Mouse (Mus musculus) 3134 (cell line): Measurements from ENCODE around the gene Tfap4.

Experiments used
- DNase-seq: peaks from one replicate; pipeline ENCODE4 v3.0.0-alpha.2; 2011; ENCODE audit warnings: low spot score; ENCODE audit not compliant: insufficient read length; ENCODE audit errors: extremely low read depth

The Tfap4 gene

DNA sequence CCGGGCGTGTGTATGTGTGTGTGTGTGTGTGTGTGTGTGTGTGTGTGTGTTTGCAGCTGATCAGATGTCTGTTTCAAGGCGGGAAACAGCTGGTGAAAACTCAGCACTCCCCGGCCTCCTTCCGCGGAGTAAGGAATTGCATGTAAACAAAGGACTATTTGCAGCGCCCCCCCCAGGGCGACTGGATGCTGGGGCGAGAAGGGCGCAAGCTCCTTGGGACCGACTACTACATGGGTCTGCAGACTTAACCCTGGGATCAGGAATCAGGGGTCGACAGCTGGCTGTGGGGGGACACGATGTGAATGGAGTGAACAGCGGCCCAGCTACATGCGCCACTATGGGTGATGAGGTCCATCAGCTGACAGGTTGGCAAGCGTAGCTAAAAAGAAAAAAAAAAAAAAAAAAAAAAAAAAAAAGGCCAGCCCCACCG, at the start of gene Tfap4:
Gene Tfap4, minus strand, starts transcription at position 140 of the 430 bp plus-strand sequence.
- DNase-seq, result peak; percentile 94

DNA sequence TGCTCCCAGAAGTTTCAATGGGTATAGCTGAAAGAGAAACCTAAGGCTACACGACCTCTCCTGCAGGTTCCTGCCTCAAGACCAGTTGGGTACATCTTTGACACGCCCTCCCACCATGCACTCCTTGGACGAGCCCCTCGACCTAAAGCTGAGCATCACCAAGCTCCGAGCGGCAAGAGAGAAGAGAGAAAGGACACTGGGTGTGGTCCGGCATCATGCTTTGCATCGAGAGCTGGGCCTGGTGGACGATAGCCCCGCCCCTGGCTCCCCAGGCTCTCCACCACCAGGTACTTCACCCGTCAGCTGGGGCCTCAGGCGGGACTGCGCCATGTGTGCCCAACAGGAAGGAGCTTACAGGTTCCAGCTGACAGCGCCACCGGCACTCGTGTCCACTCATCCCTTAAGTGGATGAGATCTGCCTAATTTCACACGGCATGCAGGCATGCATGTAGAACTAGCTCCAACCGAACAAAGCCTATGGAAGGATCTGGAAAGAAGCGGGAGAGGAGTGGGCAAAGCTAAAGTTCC, 48.9 kb upstream of the Tfap4 start:
- DNase-seq, result no peak

DNA sequence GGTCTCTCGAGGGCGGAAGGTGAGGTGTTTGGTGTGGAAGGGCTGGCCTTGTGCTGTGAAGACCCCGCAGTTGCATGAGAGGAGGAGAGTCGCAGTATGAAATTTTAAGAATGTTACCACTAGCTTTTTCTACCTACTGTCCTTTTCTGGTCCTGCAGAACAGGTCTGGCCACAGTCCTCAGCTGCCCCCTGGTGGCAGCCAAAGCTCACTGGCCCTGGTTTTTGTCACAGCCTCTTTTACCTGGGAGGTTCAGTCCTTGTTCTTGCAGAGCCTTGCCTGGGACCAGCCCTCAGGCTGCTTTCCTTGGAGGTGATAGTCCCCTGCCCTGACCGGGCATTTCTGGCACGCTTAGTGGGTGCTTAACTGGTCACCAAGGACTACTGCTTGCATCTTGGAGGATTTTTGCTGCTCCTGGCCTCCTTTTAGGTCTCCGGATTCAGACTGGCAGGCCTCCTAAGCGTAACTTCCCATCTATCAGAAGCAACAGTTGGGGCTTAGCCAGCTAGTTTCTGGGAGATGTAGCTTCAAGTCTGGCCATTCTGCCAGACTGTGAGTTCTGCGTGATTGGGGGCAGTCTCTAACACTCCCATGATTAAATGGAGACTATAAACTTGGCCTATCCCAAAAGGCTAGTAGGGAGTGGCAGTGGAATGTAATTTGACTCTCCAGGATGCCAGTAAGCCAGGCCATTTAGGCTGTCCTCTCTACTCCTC, 48.3 kb upstream of the Tfap4 start:
- peak; percentile 58 for DNase-seq

DNA sequence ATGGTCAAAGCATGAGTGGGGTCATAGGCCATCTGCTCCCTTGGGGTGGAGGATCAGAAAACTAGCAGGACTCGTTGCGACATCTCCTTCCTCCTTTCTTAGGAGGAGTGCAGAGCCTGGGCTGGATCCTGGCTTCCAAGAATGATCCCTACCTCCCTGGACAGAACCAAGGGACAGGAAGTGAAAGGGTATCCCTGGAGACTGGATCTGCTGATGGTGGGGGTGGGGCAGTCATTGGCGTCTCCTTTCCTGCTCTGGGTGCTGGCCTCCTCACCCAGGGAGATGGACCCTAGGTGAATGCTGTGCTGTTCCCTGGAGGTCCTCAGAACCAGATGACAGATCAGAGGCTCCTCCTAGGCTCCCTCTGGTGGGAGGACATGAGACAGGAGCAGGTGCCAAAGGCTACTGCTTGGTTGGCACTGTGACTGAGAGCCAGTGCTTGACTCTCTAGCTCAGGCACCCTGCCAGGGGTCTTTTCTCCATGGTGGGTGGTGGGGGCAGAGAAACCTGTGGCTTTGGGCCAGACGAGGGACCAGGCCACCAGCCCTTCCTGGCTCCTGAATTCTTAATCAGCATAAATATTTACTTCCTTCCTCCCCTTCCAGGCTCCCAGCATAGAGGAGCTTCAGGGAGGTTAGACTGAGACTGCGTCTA, 46.9 kb upstream of the Tfap4 start:
- no peak for DNase-seq

DNA sequence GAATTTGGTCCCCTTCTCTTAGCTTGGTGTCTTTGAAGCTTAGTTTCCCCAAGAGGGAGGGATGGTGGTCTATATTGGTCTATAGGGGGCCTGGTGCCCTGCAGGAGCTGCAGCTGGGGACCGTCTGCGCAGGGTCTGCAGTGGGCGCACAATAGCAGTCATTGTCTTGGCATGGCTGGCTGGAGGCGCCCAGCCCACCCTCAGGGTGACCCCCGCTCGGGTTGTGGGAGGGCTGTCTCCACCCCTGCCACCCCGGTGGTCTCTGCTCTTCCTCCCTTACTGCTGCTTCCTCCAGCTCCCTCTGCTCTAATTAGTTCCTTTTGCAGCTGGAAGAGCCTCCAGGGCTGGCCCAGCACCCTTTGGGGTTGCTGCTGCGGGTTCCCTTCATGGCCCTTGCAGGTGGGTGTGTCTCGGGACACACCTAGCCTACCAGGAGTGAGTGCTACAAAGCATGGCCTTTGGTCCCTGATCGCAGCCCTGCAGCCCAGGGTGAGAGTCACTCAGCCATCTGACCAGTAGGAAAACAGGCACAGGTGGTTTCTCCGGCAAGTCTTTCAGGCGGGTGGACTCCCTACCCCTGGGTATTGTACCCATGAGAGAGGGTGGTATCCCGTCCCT, 46.0 kb upstream of the Tfap4 start:
- DNase-seq, result no peak

DNA sequence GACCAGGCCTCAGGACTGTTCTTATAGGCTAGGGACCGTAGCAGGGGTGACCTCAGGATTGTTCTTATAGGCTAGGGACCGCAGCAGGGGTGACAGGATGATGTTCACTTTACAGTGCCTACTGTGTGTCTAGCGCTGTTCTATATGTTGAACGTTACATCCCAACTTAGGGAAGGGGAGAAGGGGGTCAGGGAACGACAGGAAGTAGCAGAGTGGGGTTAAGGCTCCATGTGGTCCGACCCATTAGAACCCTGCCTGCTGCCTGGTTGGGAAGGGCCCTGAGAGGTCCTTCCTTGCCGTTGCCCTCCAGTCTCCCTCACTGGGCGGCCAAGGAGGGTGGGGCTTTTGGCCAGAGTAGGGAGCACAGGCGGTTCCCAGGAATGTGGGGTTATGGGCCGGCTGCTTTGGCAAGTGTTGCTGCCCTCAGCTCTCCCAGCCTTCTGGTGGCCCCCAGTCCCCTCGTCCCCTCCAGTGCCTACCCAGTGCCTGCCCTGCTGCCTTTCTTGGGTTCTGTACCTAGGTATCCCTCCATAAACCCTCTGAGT, 44.7 kb upstream of the Tfap4 start:
- DNase-seq, result no peak

DNA sequence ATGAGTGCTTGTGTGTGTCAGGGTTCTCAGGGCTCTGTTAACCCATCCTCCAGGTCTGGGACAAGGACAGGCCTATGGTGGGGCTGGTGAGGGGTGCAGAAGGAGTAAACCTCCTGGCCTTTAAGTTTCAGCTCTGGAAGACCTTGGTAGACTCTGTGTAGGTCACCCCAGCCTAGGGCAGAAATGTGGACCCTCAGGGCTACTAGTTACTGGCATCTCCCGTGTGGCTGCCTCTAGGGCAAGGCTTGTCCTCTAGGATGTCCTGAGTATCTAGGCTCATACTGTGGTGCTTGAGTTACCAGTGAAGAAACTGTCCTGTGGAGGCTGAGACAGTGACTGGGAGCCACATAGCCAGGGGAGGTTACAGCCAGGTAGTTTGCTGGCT, 43.8 kb upstream of the Tfap4 start:
- no peak for DNase-seq

DNA sequence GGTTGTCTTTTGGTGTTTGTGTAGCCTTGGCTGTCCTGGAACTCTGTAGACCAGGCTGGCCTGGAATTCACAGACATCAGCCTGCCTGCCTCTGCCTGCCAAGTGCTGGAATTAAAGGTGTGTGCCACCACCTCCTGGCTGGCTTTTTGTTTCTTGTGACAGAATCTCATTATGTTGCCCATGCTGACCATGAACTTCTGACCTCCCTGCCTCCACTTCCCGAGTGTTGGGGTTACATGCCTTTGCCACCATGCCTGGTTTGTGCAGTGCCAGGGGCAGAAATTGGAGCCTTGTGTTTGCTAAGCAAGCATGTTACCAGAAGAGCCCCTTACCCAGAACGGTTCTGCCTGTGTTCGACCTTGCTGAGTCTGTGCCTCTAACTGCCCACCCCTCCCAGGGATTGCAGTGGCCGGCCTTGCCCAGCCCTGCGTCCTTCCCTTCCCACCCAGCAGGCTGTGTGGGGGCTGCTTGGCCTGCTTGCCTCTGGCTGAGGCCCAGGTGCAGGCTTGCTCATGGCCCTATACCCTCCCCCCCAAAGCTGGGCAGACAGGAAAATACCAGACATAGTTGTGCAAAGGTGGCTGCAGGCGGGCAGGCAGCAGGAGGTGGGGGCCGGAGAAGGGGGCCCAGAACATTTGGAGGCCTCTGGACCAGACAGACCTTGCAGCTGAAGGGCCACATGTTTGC, 43.3 kb upstream of the Tfap4 start:
- no peak for DNase-seq

DNA sequence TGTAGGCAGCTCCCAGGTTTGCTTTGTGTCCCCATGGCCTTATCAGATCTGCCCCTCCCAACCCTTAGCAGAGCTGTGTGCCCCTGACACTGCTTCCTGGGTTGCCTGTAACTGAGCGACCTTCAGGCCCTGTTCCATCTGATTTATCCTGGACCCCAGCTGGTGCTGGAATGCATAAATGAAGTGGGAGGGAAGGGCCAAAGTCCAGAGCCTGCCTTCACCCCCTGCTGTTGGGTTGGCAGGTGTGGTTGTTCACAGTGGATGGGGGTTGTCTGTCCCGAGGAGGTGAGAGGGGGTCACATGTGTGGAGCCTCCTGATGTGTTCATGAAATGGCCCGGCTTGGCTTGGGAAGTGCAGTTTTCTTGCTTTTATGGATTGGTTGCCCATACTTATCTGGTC, 42.5 kb upstream of the Tfap4 start:
- no peak for DNase-seq

DNA sequence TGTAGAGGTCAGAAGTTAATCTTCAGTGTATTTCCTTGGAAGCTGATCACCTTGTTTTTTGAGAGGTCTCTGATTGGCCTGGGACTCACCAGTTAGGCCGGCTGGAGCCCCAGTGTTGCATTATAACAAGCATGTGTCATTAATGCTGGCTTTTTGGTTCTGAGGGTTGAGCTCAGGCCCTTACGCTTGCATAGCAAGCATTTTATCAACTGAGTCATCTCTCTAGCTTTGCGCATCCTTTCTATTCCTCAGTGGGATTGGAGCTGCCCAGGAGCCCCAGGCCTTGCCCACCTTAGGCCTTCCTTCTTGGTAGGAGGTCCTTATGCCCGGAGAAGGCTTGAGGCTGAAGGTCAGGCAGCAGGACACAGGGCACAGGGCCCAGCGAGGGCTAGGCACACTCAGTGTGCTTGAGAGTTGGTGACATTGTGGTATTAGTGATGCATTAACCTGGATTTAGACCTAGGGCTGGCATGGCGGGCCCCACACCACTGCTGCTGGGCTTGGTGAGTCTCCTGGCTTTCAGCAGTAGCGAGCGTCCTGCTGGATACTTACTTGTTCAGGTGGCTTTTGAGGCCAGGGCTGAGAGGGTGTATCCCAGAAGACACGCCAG, 41.2 kb upstream of the Tfap4 start:
- no peak for DNase-seq

DNA sequence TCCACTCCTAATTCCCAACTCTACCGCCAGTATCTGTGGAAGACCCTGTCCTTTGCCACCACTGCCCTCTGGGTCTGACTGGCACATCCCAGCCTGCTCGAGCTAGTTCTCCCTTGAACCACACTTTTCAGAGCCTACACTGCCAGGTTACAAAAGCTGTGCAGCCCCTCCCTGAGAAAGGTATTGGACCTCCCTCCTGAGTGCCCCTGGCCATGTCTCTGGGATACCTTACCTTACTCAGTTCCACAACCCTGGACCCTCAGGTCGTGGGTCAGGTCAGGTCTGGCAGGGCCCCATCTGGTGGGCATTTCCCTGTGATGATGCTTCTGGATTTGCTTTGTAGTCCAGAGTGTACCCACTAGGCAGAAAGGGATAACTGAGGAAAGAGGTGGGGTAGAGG, 40.0 kb upstream of the Tfap4 start:
- DNase-seq, result no peak

DNA sequence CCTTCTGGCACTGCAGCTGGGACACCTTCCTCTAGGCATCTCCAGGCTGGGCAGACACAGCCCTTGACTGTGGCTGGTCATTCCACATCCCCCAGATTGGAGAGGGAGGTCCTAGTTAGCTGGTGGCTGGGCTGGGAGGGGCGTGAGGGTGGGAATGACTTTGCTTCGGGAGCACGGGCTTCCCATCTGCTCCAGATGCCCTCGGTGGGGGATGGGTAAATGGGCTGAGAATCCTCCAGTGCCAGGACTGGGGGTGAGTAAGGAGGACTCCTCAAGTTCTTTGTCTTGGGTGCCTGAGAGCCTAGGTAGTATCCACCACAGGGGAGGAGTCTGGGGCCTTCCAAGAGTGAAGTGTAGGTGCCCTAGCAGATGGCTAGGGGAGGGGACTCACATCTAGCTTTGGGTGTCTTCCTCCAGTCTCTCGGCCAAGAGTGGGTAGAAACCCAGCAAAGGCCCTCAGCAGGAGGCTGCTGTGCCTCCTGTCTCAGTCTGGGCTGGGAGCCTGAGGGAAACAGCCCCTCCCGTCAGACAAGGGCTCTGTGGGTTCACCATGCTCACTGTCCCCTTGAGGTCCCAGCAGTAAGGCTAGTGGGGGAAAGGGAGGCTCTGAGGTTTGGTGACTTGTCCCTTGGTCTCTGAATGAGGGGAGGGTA, 39.4 kb upstream of the Tfap4 start:
- DNase-seq, result no peak

DNA sequence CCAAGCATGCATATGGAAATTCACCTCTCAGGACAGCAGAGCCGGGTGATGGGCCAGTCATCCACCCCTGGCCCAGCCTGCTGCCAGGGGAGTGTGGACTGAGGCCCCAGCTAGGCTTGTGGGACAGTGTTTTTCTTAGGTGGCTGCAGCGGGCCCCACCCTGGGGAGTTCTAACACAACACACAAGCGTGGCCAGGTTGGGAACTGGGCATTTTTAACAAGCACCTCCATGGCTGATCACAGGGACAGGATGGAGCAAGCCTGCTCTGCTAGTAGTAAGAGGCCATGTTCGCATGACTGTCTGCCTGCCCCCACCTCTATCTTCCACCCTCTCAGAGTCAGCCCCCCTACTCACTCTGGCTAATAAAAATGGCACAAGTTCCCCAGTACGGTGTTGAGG, 38.4 kb upstream of the Tfap4 start:
- no peak for DNase-seq

DNA sequence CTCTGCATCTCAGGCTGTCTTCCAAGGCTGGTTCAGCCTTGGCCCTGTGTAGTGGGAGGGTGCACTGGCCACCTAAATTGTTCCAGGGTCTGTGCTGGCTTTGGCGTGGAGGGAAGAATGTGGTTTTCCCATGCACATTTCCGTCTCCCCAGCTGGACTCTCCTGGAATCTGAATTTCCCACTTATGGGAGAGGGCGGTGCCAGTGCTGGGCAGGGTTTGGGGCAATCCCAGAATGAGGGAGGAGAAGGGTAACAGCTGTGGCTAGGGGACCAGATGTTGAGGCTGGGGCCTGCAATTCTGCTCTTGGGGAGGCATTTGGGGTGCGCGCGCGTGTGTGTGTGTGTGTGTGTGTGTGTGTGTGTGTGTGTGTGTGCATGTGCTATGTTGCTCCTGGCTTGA, 37.6 kb upstream of the Tfap4 start:
- DNase-seq, result peak; percentile 61

DNA sequence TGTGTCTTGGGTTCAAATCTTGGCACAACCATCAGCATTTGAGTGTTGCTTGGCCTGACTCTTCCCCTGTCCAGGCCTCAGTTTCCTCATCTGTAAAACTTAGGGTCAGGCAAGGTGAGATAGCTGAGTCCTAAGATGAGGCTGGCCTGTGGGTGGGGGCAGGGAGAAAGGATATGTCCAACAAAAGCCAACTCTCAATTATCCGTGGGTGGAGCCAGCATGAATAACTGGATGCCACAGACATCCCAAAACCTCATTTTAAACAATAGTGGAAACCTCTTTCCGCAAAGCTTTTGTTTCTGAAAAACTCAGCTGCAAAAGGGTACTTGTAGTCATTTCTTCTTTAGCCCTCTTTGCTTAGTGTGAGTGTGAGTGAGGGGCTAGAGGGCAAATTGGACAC, 37.2 kb upstream of the Tfap4 start:
- no peak for DNase-seq

DNA sequence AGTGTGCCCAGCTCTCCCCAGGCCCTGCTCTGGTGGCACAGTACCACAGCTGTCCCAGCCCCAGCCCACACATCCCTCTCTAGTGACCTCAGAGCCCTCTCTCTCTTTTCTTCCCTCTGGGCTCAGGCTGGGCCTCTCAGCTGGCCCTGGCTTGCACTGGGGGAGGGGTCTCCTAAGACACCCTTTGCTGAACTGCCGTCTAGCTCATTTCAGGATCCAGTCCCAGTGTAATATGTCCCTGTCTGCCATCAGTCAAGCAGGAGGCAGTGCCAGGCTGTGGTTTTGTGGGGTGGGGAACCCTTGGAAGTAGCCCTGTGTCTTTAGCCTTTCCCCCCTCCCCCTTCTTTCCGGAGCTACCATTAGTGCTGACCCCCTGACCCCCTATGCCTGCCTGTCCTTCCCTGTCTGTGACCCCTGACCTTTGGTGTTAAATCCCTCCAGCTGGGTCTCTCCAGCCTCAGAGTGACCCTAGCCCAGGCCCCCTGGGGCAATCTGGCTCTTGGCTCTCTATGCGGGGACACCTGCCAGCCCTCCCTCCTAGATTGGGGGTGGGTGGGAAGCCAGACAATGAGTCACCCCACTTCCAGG, 36.6 kb upstream of the Tfap4 start:
- peak; percentile 61 for DNase-seq

DNA sequence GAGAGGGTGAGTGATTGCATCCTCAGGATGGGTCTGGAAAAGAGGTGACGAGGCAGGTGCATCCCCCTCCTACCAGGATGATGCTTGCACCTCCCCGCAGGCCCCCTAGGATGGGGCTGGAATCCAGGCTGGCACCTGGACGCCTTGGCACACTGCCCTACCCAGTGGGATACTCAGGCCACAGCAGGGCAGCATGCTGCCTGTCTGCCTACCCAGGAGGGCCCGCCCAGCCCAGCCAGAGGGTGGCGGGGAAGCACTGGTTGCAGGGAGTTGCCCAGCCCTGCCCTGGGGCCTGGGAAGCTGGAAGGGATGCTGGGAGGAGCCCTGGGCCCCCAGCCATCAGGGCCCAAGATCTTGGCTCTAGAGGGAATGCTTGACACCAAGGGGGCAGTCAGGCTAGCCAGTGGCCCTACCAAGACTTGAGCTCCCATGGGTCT, 35.9 kb upstream of the Tfap4 start:
- DNase-seq, result peak; percentile 91

DNA sequence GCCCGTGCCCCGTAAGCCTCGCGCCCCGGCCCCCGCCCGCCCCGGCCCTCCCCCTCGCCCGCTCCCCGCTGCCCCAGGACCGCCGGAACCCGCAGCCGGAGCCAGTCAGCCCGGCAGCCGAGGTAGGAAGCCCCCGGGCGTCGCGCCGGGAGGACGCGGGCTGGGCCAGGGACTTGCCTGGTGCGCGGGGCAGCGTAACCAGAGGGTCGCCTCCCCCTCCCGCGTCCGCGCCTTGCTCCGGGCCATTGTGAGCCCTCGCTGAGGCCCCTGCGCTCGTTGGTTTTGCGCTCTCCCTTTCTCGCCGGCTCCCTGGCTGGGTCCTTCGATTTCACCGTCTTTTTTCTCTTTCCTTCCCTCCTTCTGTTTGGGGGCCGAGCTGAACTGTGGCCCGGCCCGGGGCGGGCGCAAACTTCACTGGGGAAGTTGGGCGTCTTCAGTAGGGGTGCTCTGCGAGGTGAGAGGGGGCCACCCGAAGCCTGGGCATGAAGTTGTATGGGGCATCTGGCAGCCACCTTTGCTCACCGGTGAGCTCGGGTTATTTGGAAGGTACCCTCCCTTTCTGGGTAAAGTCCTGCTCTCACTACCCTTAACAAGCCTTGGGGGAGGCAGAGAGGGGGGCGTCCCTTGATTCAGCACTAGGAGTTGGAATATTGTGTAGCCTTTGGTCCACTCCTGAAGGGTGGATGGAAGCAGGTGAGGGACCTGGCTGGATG, 35.3 kb upstream of the Tfap4 start:
- peak; percentile 68 for DNase-seq
